Mouse (Mus musculus): ENCODE data around the gene Usp13. TPM values are rescaled to one million over a fixed set of nuclear protein-coding genes. Genes with fewer than 3 reads are reported as not detected.

Usp13 gene
- 6.0 and 6.7 TPM in 2 replicates for polyA plus RNA-seq (2014; fragmentation: Nextera tagmentation; extraction: Ambion mirVana)

- Histone ChIP-seq H3K27ac (ENCODE audit: low read depth, low read length) (peak within 1 kb of the TSS; percentile 88), H3K9me3 (replicated peaks; ENCODE audit: control insufficient read depth, low read length) (no peaks in the 10 kb centered on the region), H3K9ac (ENCODE audit: low read length) (peak within 1 kb of the TSS; percentile 77), H3K4me3 (ENCODE audit: low read depth, low read length) (peak within 1 kb of the TSS; percentile 78), H3K4me1 (ENCODE audit: control insufficient read depth, insufficient read depth, low read length) (peaks cover 2% of the 10 kb centered on the region; the same call in 1 of the 2 replicates), H3K36me3 (ENCODE audit: control insufficient read depth, insufficient read depth, low read length) (no peaks in the 10 kb centered on the region), H3K27me3 (replicated peaks; ENCODE audit: control insufficient read depth, insufficient read depth, low read length) (no peaks in the 10 kb centered on the region), H3K4me2 (ENCODE audit: low read length) (peak within 1 kb of the TSS; percentile 64)
- under 1% methylated on average over 81 of the region's 84 CpGs for WGBS
- DNase-seq (ENCODE audit: low spot score) (peak; percentile 72), ATAC-seq (peak; percentile 87)
Measured at GRCm38 (mm10) chr3:32817357-32818326, at the start of gene Usp13. Gene Usp13 (plus strand): TSS chr3:32817546.

- Histone ChIP-seq H3K9ac (ENCODE audit: low read length) (no peak overlapping the region), H3K27me3 (replicated peaks; ENCODE audit: control insufficient read depth, insufficient read depth, low read length) (no peaks in the 10 kb centered on the region), H3K9me3 (replicated peaks; ENCODE audit: control insufficient read depth, low read length) (no peaks in the 10 kb centered on the region), H3K4me2 (ENCODE audit: low read length) (no peak overlapping the region), H3K4me3 (ENCODE audit: low read depth, low read length) (no peak overlapping the region), H3K4me1 (ENCODE audit: control insufficient read depth, insufficient read depth, low read length) (no peaks in the 10 kb centered on the region), H3K36me3 (ENCODE audit: control insufficient read depth, insufficient read depth, low read length) (no peaks in the 10 kb centered on the region), H3K27ac (ENCODE audit: low read depth, low read length) (no peak overlapping the region)
- WGBS: 81% methylated on average over 2 of the region's 2 CpGs
- no peak for ATAC-seq
- DNase-seq (ENCODE audit: low spot score): no peak
Measured at GRCm38 (mm10) chr3:32770781-32771180, 46.6 kb upstream of the Usp13 start.

- Histone ChIP-seq H3K9me3 (replicated peaks; ENCODE audit: control insufficient read depth, low read length) (no peaks in the 10 kb centered on the region), H3K4me3 (ENCODE audit: low read depth, low read length) (peak overlapping the region; percentile 78), H3K36me3 (ENCODE audit: control insufficient read depth, insufficient read depth, low read length) (no peaks in the 10 kb centered on the region), H3K4me1 (ENCODE audit: control insufficient read depth, insufficient read depth, low read length) (peaks cover 2% of the 10 kb centered on the region; the same call in 1 of the 2 replicates), H3K27ac (ENCODE audit: low read depth, low read length) (peak overlapping the region; percentile 88), H3K4me2 (ENCODE audit: low read length) (peak overlapping the region; percentile 64), H3K27me3 (replicated peaks; ENCODE audit: control insufficient read depth, insufficient read depth, low read length) (no peaks in the 10 kb centered on the region), H3K9ac (ENCODE audit: low read length) (peak overlapping the region; percentile 77)
- ATAC-seq (peak; percentile 40; the same call in 1 of the 2 replicates), DNase-seq (ENCODE audit: low spot score) (peak; percentile 46)
- WGBS: 7% methylated on average over 9 of the region's 9 CpGs
Measured at GRCm38 (mm10) chr3:32817001-32817356, 367 bp upstream of the Usp13 start.

DNA sequence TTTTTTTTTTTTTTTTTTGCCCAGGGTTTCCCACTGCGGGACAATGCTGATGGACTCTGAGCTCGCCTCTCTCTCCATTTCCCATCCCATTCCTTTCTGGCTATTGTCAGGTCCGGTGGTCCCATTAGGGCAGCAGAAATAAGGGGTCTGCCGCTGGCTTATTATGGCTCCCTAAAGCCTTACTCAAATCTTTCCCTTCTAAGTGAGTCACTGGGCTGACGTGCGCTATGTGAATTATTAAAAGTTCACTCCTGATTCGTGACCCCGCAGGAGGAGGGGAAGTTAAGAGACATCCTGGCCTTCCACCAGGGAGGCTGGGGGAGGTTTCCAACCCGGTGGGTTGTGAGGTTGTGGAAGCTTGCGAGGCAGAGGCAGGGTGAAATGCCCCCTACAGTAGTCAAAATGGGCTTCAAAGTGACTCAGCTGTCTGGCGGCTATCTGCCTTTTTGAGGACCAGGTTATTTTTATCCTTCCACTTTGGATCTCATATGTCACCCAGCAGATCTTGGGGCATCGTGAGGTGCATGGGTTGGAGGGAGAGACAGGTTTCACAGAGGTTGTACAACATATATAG is 1.1 kb downstream of the Usp13 start:
- Histone ChIP-seq H3K27me3 (replicated peaks; ENCODE audit: control insufficient read depth, insufficient read depth, low read length) (no peaks in the 10 kb centered on the region), H3K4me3 (ENCODE audit: low read depth, low read length) (peak overlapping the region; percentile 78), H3K4me2 (ENCODE audit: low read length) (peak overlapping the region; percentile 64), H3K9ac (ENCODE audit: low read length) (peak overlapping the region; percentile 77), H3K36me3 (ENCODE audit: control insufficient read depth, insufficient read depth, low read length) (no peaks in the 10 kb centered on the region), H3K27ac (ENCODE audit: low read depth, low read length) (no peak overlapping the region), H3K9me3 (replicated peaks; ENCODE audit: control insufficient read depth, low read length) (no peaks in the 10 kb centered on the region), H3K4me1 (ENCODE audit: control insufficient read depth, insufficient read depth, low read length) (peaks cover 2% of the 10 kb centered on the region; the same call in 1 of the 2 replicates)
- 6% methylated on average over 12 of the region's 12 CpGs for WGBS
- ATAC-seq (peak; percentile 9; the same call in 1 of the 2 replicates), DNase-seq (ENCODE audit: low spot score) (peak; percentile 10)

DNA sequence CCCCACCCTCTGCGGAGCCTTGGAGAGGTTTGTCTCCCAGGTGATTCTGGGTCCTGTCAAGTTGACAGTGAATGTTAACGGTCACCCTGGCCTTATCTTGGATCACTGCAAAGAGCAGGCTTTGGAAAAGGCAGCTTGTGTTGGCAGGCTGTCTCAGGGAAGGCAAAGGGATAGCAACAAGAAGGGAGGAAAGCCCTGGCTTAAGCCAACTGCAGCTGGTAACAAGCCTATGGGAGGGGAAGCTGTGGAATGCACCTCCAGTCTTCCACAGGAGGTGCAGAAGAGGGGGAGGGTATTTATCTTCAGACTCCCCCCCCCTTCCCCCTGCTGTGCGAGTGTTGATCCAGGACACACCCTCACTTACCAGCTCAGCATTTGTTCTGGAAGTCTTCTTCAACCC is 5.3 kb downstream of the Usp13 start:
- WGBS: 62% methylated on average over 3 of the region's 3 CpGs
- H3K9me3 ChIP-seq (replicated peaks; ENCODE audit: control insufficient read depth, low read length): no peaks in the 10 kb centered on the region

DNA sequence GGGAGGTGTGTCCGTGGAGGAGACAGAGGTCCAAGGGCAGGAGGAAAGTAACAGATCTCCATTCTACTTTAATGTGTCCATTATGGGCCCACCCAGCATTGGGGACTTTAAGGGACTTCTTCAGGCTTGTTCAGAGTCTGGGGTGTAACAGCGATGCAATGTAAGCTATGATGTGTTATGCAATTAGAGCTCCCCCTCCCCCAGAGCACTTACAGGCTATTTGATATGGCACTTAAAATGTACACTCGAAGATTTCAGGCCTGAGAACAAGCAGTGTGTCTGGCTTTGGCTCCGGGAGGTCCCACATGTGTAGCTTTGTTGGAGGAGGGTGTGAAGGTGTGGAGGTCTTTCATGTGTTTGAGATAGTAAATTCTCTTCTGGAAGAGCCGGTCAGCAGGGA is 7.6 kb downstream of the Usp13 start:
- no peak overlapping the region for H3K4me2 ChIP-seq (ENCODE audit: low read length)
- DNase-seq (ENCODE audit: low spot score): no peak
- no peak for ATAC-seq
- H3K4me3 ChIP-seq (ENCODE audit: low read depth, low read length): no peak overlapping the region
- H3K9ac ChIP-seq (ENCODE audit: low read length): no peak overlapping the region
- no peaks in the 10 kb centered on the region for H3K9me3 ChIP-seq (replicated peaks; ENCODE audit: control insufficient read depth, low read length)
- 91% methylated on average over 5 of the region's 5 CpGs for WGBS
- no peaks in the 10 kb centered on the region for H3K27me3 ChIP-seq (replicated peaks; ENCODE audit: control insufficient read depth, insufficient read depth, low read length)
- H3K4me1 ChIP-seq (ENCODE audit: control insufficient read depth, insufficient read depth, low read length): no peaks in the 10 kb centered on the region
- H3K36me3 ChIP-seq (ENCODE audit: control insufficient read depth, insufficient read depth, low read length): no peaks in the 10 kb centered on the region
- H3K27ac ChIP-seq (ENCODE audit: low read depth, low read length): no peak overlapping the region

More for the DNA sequence above, 5.3 kb downstream of the Usp13 start:
- DNase-seq (ENCODE audit: low spot score) (no peak), ATAC-seq (no peak)
- no peaks in the 10 kb centered on the region for H3K36me3 ChIP-seq (ENCODE audit: control insufficient read depth, insufficient read depth, low read length)
- no peak overlapping the region for H3K4me3 ChIP-seq (ENCODE audit: low read depth, low read length)
- H3K27ac ChIP-seq (ENCODE audit: low read depth, low read length): no peak overlapping the region
- no peak overlapping the region for H3K9ac ChIP-seq (ENCODE audit: low read length)
- H3K27me3 ChIP-seq (replicated peaks; ENCODE audit: control insufficient read depth, insufficient read depth, low read length): no peaks in the 10 kb centered on the region
- H3K4me1 ChIP-seq (ENCODE audit: control insufficient read depth, insufficient read depth, low read length): peaks cover 2% of the 10 kb centered on the region; the same call in 1 of the 2 replicates
- H3K4me2 ChIP-seq (ENCODE audit: low read length): no peak overlapping the region

DNA sequence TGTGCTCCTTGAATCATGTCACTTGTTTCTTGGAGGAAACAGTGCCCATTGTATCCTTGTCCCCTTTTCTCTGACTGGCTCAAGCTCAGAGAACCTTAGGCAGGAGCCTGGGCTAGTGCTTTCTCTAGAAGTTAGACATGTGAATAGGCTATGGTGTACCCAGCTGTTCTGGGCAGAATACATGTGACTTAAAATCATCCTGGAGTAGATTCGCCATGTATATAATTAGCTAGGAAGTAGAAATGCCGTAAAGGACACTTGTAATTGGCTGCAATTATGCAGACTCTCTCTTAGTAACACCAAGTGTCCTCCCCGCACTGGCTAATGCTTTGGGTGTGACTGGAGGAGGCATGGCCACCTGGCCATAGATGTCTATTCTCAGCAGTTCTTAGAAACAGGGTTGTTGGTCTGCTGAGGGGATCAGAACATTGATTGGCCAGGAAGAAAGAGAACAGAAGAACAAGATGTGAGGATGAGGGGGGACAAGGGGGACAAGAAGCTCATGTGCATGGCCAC is 8.7 kb downstream of the Usp13 start:
- no peak for ATAC-seq
- 72% methylated on average over 3 of the region's 3 CpGs for WGBS
- Histone ChIP-seq H3K4me2 (ENCODE audit: low read length) (no peak overlapping the region), H3K36me3 (ENCODE audit: control insufficient read depth, insufficient read depth, low read length) (no peaks in the 10 kb centered on the region), H3K4me1 (ENCODE audit: control insufficient read depth, insufficient read depth, low read length) (no peaks in the 10 kb centered on the region), H3K9me3 (replicated peaks; ENCODE audit: control insufficient read depth, low read length) (no peaks in the 10 kb centered on the region), H3K9ac (ENCODE audit: low read length) (no peak overlapping the region), H3K27me3 (replicated peaks; ENCODE audit: control insufficient read depth, insufficient read depth, low read length) (no peaks in the 10 kb centered on the region), H3K4me3 (ENCODE audit: low read depth, low read length) (no peak overlapping the region), H3K27ac (ENCODE audit: low read depth, low read length) (no peak overlapping the region)
- DNase-seq (ENCODE audit: low spot score): no peak

DNA sequence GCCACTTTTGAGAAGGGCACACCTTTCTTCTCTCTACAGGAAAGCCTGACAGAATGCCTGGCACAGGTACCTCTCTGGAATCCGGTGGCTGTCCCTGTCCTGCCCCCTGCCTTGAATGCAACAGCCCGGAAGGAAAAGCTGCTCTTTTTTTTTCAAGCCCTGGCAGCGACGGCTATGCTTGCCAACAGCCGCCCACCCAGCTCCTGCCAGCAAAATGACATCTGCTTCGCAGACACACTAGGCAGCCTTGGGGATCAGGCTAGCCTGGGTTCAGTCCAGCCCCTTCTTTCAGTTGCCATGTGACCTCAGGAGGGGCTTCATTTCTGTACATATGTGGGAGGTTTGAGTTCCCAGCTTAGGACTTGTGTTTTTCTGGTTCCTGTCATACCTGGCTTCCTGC is 9.4 kb downstream of the Usp13 start:
- peak; percentile 58 for DNase-seq (ENCODE audit: low spot score)
- Histone ChIP-seq H3K9ac (ENCODE audit: low read length) (no peak overlapping the region), H3K36me3 (ENCODE audit: control insufficient read depth, insufficient read depth, low read length) (no peaks in the 10 kb centered on the region), H3K9me3 (replicated peaks; ENCODE audit: control insufficient read depth, low read length) (no peaks in the 10 kb centered on the region), H3K4me1 (ENCODE audit: control insufficient read depth, insufficient read depth, low read length) (no peaks in the 10 kb centered on the region), H3K27me3 (replicated peaks; ENCODE audit: control insufficient read depth, insufficient read depth, low read length) (no peaks in the 10 kb centered on the region), H3K27ac (ENCODE audit: low read depth, low read length) (no peak overlapping the region), H3K4me3 (ENCODE audit: low read depth, low read length) (no peak overlapping the region), H3K4me2 (ENCODE audit: low read length) (no peak overlapping the region)
- ATAC-seq: peak; percentile 74
- WGBS: 40% methylated on average over 6 of the region's 6 CpGs

Data from forebrain, embryonic 14.5 days (tissue).